Comparison of ENCODE assay signal across 9 mouse cellular contexts in the genomic region with DNA sequence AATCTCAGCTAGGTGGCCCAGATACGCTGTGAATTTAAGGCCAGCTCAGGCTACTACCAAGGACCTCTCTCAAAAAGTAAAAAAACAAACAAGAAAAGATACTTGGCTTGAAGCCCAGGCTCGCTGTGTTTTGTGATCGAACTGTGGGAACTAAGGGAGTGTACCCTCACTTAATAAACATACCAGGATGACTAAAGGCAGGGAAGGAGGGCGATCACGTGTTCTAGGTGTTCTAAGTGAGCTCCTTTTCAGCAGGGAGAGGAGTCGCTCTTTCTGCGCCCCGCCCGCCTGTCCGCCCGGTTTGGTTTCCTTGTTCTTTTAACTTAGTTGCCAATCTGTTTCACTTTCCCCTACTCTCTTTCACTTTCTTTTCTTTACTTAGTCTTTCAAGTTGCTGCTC. TPM values are rescaled to one million over a fixed set of nuclear protein-coding genes. Genes with fewer than 3 reads are reported as not detected.
DNase-seq lines count a peak whose midpoint lies in the region; ATAC-seq and TF ChIP-seq lines count a peak whose summit lies in the region.
"Had no signal": no experiment of that assay in that cellular context is flagged by ENCODE, and none has a peak within 500 bp of the region (broad histone marks: within the 10 kb centered on the region; RNA-seq: fewer than 3 reads in every experiment).

No protein-coding gene starts in this region.

- intact Hi-C loops in heart, postnatal 14 days (cut with DNase I), result loop anchor here (10.0 kb wide), 1 partner anchor 232 kb away; no protein-coding TSS in a partner anchor

- 0 out of 2 replicates have a peak, but pooled peaks cover 9% of the 10 kb centered on the region for H3K27me3 ChIP-seq in liver, embryonic 12.5 days (replicated peaks)
- no peaks in the 10 kb centered on the region for H3K27me3 ChIP-seq in small intestine, adult 2 months (ENCODE audit: control insufficient read depth, insufficient read depth, low read length)
- H3K27me3 ChIP-seq: hindbrain, embryonic 15.5 days had no signal

- peak; percentile 24 for DNase-seq in heart, adult 8-10 months (ENCODE audit: low spot score)
- DNase-seq in heart, postnatal 14 days, result no peak
- no peak for DNase-seq in layer of hippocampus, adult 8-10 months (ENCODE audit: low spot score in 2 of 2)
- no peak for DNase-seq in embryo, embryonic 9.5 days (ENCODE audit: extremely low spot score)
- no peak for DNase-seq in gastrocnemius, postnatal 25 days

- peak overlapping the region; percentile 57 for H3K27ac ChIP-seq in bone marrow, adult 2 months (ENCODE audit: control insufficient read depth, insufficient read depth, low read depth, low read length, poor library complexity)
- H3K27ac ChIP-seq in liver, embryonic 12.5 days, result no peak overlapping the region
- peak overlapping the region; percentile 56 for H3K27ac ChIP-seq in small intestine, adult 2 months (ENCODE audit: insufficient read depth, low read depth, low read length)
- H3K27ac ChIP-seq: hindbrain, embryonic 15.5 days had no signal

- no peak overlapping the region for H3K9ac ChIP-seq in liver, embryonic 12.5 days
- H3K9ac ChIP-seq: hindbrain, embryonic 15.5 days had no signal

- 9% methylated on average over 11 of the region's 11 CpGs for WGBS in bone marrow, adult 2 months
- WGBS in liver, embryonic 12.5 days (ENCODE audit: insufficient replicate concordance), result 62% methylated on average over 11 of the region's 11 CpGs
- 4% methylated on average over 11 of the region's 11 CpGs for WGBS in small intestine, adult 2 months

- ATAC-seq in liver, embryonic 12.5 days, result no peak

- TF ChIP-seq CTCF in bone marrow, adult 2 months (IDR thresholded peaks at IDR 0.05; ENCODE audit: control insufficient read depth, insufficient read depth, low read length), result no peak
- no peak for TF ChIP-seq CTCF in small intestine, adult 2 months (IDR thresholded peaks at IDR 0.05; ENCODE audit: extremely low read depth, insufficient read length, insufficient replicate concordance, low read depth, low read length)

- H3K9me3 ChIP-seq in liver, embryonic 12.5 days (replicated peaks), result no peaks in the 10 kb centered on the region
- H3K9me3 ChIP-seq: hindbrain, embryonic 15.5 days had no signal

- H3K4me2 ChIP-seq in liver, embryonic 12.5 days, result 0 out of 2 replicates have a peak overlapping the region, but pooled peaks have one; percentile 8
- H3K4me2 ChIP-seq: hindbrain, embryonic 15.5 days had no signal

- no peak for TF ChIP-seq POLR2A in bone marrow, adult 2 months (IDR thresholded peaks at IDR 0.05; ENCODE audit: borderline replicate concordance, control insufficient read depth, low read depth, low read length)
- TF ChIP-seq POLR2A in small intestine, adult 2 months (IDR thresholded peaks at IDR 0.05; ENCODE audit: low read depth, low read length), result no peak

- H3K4me3 ChIP-seq in bone marrow, adult 2 months (replicated peaks; ENCODE audit: control insufficient read depth, low read depth, low read length), result peak overlapping the region; percentile 64
- H3K4me3 ChIP-seq in liver, embryonic 12.5 days, result no peak overlapping the region
- H3K4me3 ChIP-seq in small intestine, adult 2 months (ENCODE audit: low read depth, low read length), result peak overlapping the region; percentile 9; the same call in 1 of the 2 replicates
- H3K4me3 ChIP-seq: hindbrain, embryonic 15.5 days had no signal

- no peaks in the 10 kb centered on the region for H3K36me3 ChIP-seq in liver, embryonic 12.5 days
- no peaks in the 10 kb centered on the region for H3K36me3 ChIP-seq in small intestine, adult 2 months (ENCODE audit: control insufficient read depth, insufficient read depth, low read length)
- H3K36me3 ChIP-seq: hindbrain, embryonic 15.5 days had no signal

- no peaks in the 10 kb centered on the region; the same call in 1 of the 2 replicates for H3K4me1 ChIP-seq in bone marrow, adult 2 months (ENCODE audit: control insufficient read depth, insufficient read depth, low read length)
- H3K4me1 ChIP-seq in liver, embryonic 12.5 days, result peaks cover 18% of the 10 kb centered on the region; the same call in 1 of the 2 replicates
- H3K4me1 ChIP-seq in small intestine, adult 2 months (ENCODE audit: control insufficient read depth, insufficient read depth, insufficient read length, low read length), result peaks cover under 1% of the 10 kb centered on the region; the same call in 1 of the 2 replicates

RNA-seq across cellular contexts. Expression of gene Asb13, which starts 3.0 kb away (rescaled TPM):
- total RNA-seq in heart, adult 8-10 months (2022), result 10 to 100 TPM in 1 of 4 experiments, 1 to 10 TPM in 3; 8.6 to 11.2 (median 8.8) TPM
- 1 to 10 TPM; 8.9 to 9.0 TPM for total RNA-seq in heart, postnatal 14 days (2021)
- polyA plus RNA-seq in bone marrow, adult 2 months (2011; ENCODE audit: insufficient read depth, insufficient read length, low replicate concordance, missing spikeins), result 6.3 and 7.3 TPM in 2 replicates
- 3.3 and 3.6 TPM in 2 replicates for polyA plus RNA-seq in liver, embryonic 12.5 days (2016; fragmentation: Nextera tagmentation; extraction: Ambion mirVana)
- polyA plus RNA-seq in small intestine, adult 2 months (2012; rRNA removed), result 6.7 and 15.9 TPM in 2 replicates
- total RNA-seq in layer of hippocampus, adult 8-10 months (2022), result 10 to 100 TPM; 35.5 to 38.5 (median 36.9) TPM
- total RNA-seq in gastrocnemius, postnatal 25 days (2021), result 10 to 100 TPM in 1 of 2 experiments, 1 to 10 TPM in 1; 9.9 to 10.4 TPM

RNA-seq across cellular contexts. Expression of gene Fam208b, which starts 25.9 kb away (rescaled TPM):
- 10 to 100 TPM; 10.5 to 14.1 (median 12.5) TPM for total RNA-seq in heart, adult 8-10 months (2022)
- total RNA-seq in heart, postnatal 14 days (2021), result 10 to 100 TPM; 13.7 to 14.9 TPM
- 4.0 and 7.3 TPM in 2 replicates for polyA plus RNA-seq in bone marrow, adult 2 months (2011; ENCODE audit: insufficient read depth, insufficient read length, low replicate concordance, missing spikeins)
- polyA plus RNA-seq in liver, embryonic 12.5 days (2016; fragmentation: Nextera tagmentation; extraction: Ambion mirVana), result 7.4 and 7.8 TPM in 2 replicates
- 0.56 and 0.74 TPM in 2 replicates for polyA plus RNA-seq in small intestine, adult 2 months (2012; rRNA removed)
- 10 to 100 TPM; 25.0 to 35.6 (median 28.9) TPM for total RNA-seq in layer of hippocampus, adult 8-10 months (2022)
- 1 to 10 TPM; 6.6 to 7.6 TPM for total RNA-seq in gastrocnemius, postnatal 25 days (2021)
